Comparison of ENCODE assay signal across 27 mouse cellular contexts in the genomic region with DNA sequence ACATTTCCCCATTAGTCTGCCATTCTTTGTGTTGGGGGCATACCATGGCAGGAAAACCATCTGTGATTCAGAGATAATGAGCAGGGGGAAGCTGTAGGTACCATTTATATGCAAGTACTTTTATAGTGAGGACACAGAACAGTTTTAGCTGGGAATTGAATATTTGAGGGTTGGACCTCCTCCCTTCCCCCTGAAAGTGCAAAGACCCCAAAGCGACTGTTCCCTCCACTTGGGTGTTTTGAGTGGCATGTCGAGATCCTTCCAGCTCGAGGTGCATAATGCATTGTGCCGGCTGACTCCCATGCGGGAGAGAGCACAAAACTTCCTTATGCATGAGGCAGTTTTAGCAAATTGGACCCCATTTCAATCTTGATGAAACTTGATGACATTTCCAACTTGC.
"Had no signal": no experiment of that assay in that cellular context is flagged by ENCODE, and none has a peak within 500 bp of the region (broad histone marks: within the 10 kb centered on the region; RNA-seq: fewer than 3 reads in every experiment).

No protein-coding gene starts in this region.

- H3K4me2 ChIP-seq: heart, embryonic 11.5 days; heart, embryonic 13.5 days; heart, embryonic 15.5 days; hindbrain, embryonic 13.5 days; hindbrain, embryonic 15.5 days; kidney, embryonic 15.5 days; limb, embryonic 13.5 days; limb, embryonic 15.5 days; liver, embryonic 12.5 days had no signal

- DNase-seq: gastrocnemius, postnatal 14 days; gastrocnemius, postnatal 36 days; heart, adult 11 months; heart, adult 2 months; heart, postnatal 14 days; heart, postnatal 36 days; kidney, adult 11 months; kidney, adult 2 months; kidney, adult 9 months; kidney, postnatal 14 days; kidney, postnatal 36 days; layer of hippocampus, adult 9-11 months; layer of hippocampus, postnatal 36 days; left cerebral cortex, postnatal 4 days had no signal

- H3K9me3 ChIP-seq: heart, embryonic 13.5 days; heart, embryonic 15.5 days; hindbrain, embryonic 13.5 days; hindbrain, embryonic 15.5 days; kidney, embryonic 15.5 days; limb, embryonic 13.5 days; limb, embryonic 15.5 days; liver, embryonic 12.5 days had no signal

- H3K4me1 ChIP-seq: heart, embryonic 13.5 days; heart, embryonic 15.5 days; hindbrain, embryonic 13.5 days; hindbrain, embryonic 15.5 days; kidney, embryonic 15.5 days; limb, embryonic 15.5 days; liver, embryonic 12.5 days had no signal

- H3K36me3 ChIP-seq: heart, embryonic 13.5 days; heart, embryonic 15.5 days; hindbrain, embryonic 13.5 days; hindbrain, embryonic 15.5 days; kidney, embryonic 15.5 days; limb, embryonic 13.5 days; limb, embryonic 15.5 days; liver, embryonic 12.5 days had no signal

- H3K27ac ChIP-seq: heart, adult 2 months; heart, embryonic 13.5 days; heart, embryonic 15.5 days; hindbrain, embryonic 13.5 days; hindbrain, embryonic 15.5 days; hindbrain, postnatal 0 days; kidney, embryonic 15.5 days; kidney, postnatal 0 days; limb, embryonic 13.5 days; limb, embryonic 15.5 days; liver, embryonic 12.5 days; liver, embryonic 14.5 days had no signal

- ATAC-seq: hindbrain, postnatal 0 days; intestine, embryonic 16.5 days; liver, embryonic 12.5 days had no signal

- H3K9ac ChIP-seq: heart, embryonic 13.5 days; heart, embryonic 15.5 days; hindbrain, embryonic 13.5 days; hindbrain, embryonic 15.5 days; kidney, embryonic 15.5 days; limb, embryonic 13.5 days; limb, embryonic 15.5 days; liver, embryonic 12.5 days; liver, embryonic 14.5 days had no signal

- H3K27me3 ChIP-seq: heart, embryonic 13.5 days; heart, embryonic 15.5 days; hindbrain, embryonic 13.5 days; hindbrain, embryonic 15.5 days; kidney, embryonic 15.5 days; limb, embryonic 13.5 days; limb, embryonic 15.5 days; liver, embryonic 12.5 days had no signal

- H3K4me3 ChIP-seq: heart, adult 2 months; heart, embryonic 13.5 days; heart, embryonic 15.5 days; hindbrain, embryonic 13.5 days; hindbrain, embryonic 15.5 days; kidney, embryonic 15.5 days; limb, embryonic 13.5 days; limb, embryonic 15.5 days; liver, embryonic 12.5 days had no signal
